Mouse (Mus musculus) heart, embryonic 11.5 days (tissue): ENCODE measurements at regions not wholly inside any gene's neighbourhood (a gene's known extent, or its start where the extent isn't known, plus 50 kb on each side); places are given as distances from the start of the nearest gene placed in this dataset.

Source experiments
- ATAC-seq: fragments of 200-750 bp; cut with Nextera tagmentation; replicated peaks from 2 replicates; pipeline ENCODE4 v1.8.0; 2017; ENCODE audit warnings: moderate library complexity; ENCODE audit not compliant: insufficient number of reproducible peaks, low FRiP score, low TSS enrichment
- H3K27ac ChIP-seq: fragments of 300-500 bp; sonication (generic); 2 replicates; pipeline ENCODE4 v1.5.1; 2014; ENCODE audit warnings: mild to moderate bottlenecking, low read depth, low read length
- H3K27me3 ChIP-seq: fragments of 300-500 bp; sonication (generic); 2 replicates; pipeline ENCODE4 v1.6.1; 2014; ENCODE audit warnings: mild to moderate bottlenecking, low read length, mixed read lengths; ENCODE audit not compliant: control insufficient read depth, insufficient read depth
- H3K36me3 ChIP-seq: fragments of 300-500 bp; sonication (generic); 2 replicates; pipeline ENCODE4 v1.6.1; 2014; ENCODE audit warnings: mild to moderate bottlenecking, low read length, moderate library complexity, mixed read lengths; ENCODE audit not compliant: control insufficient read depth, insufficient read depth
- H3K4me1 ChIP-seq: fragments of 300-500 bp; sonication (generic); 2 replicates; pipeline ENCODE4 v1.6.1; 2014; ENCODE audit warnings: low read length; ENCODE audit not compliant: control insufficient read depth, insufficient read depth
- H3K4me2 ChIP-seq: fragments of 300-500 bp; sonication (generic); 2 replicates; pipeline ENCODE4 v1.6.1; 2014; ENCODE audit warnings: mild to moderate bottlenecking, moderate library complexity
- H3K4me3 ChIP-seq: fragments of 300-500 bp; sonication (generic); 2 replicates; pipeline ENCODE4 v1.5.1; 2014; ENCODE audit warnings: low read depth, low read length
- H3K9ac ChIP-seq: fragments of 300-500 bp; sonication (generic); 2 replicates; pipeline ENCODE4 v1.6.1; 2014; ENCODE audit warnings: mild to moderate bottlenecking, low read depth, low read length, moderate library complexity
- H3K9me3 ChIP-seq: fragments of 300-500 bp; sonication (generic); replicated peaks from 2 replicates; pipeline ENCODE4 v1.6.1; 2016; ENCODE audit warnings: low read length; ENCODE audit not compliant: control insufficient read depth
- WGBS: fragments of 180-500 bp; shearing (Covaris S2); extraction: QIAGEN DNeasy Blood & Tissue Kit; methylation state at CpG from one replicate; pipeline ENCODE4 v1.1.7; 2014; ENCODE audit not compliant: insufficient replicate concordance; 5-methylcytosine and 5-hydroxymethylcytosine counted together

DNA sequence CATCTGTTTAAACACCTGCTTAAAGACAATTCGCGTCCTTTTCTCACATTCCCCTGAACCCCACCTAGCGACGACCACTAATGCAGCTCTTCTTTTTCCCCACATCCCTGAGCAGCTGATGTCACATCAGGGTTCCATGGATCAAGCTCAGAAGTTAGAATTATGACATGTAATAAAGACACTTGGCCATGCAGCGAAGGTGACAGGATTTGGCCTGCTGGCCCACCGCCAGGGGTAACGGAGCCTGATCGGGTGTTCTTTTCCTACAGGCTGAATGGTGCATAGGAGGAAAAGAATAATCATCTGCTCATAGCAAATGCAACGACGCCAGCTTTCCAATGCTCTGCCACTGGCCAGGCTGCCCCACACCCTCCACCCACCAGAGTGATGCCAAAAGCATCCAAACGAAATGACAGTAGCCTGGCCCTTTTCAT is 231.9 kb downstream of the Sox4 start:
- H3K4me1 ChIP-seq, result peaks cover 35% of the 10 kb centered on the region
- 73% methylated on average over 11 of the region's 11 CpGs for WGBS
- no peak overlapping the region for H3K4me2 ChIP-seq
- no peak for ATAC-seq
- no peak overlapping the region for H3K27ac ChIP-seq
- H3K4me3 ChIP-seq, result no peak overlapping the region
- no peak overlapping the region for H3K9ac ChIP-seq
- no peaks in the 10 kb centered on the region for H3K27me3 ChIP-seq
- no peaks in the 10 kb centered on the region for H3K36me3 ChIP-seq
- no peaks in the 10 kb centered on the region for H3K9me3 ChIP-seq

- no peaks in the 10 kb centered on the region for H3K27me3 ChIP-seq
- H3K4me2 ChIP-seq, result peak overlapping the region; percentile 52
- ATAC-seq, result no peak
- no peaks in the 10 kb centered on the region for H3K9me3 ChIP-seq
- H3K9ac ChIP-seq, result 0 out of 2 replicates have a peak overlapping the region, but pooled peaks have one; percentile 43
- no peaks in the 10 kb centered on the region for H3K36me3 ChIP-seq
- no peak overlapping the region for H3K27ac ChIP-seq
- WGBS, result 31% methylated on average over 11 of the region's 11 CpGs
- H3K4me1 ChIP-seq, result peaks cover 35% of the 10 kb centered on the region
- no peak overlapping the region for H3K4me3 ChIP-seq
Observed at GRCm38 (mm10) chr13:28720639-28721239, 232.8 kb downstream of the Sox4 start.

- H3K27ac ChIP-seq, result no peak overlapping the region
- H3K4me3 ChIP-seq, result no peak overlapping the region
- no peaks in the 10 kb centered on the region for H3K27me3 ChIP-seq
- no peak overlapping the region for H3K9ac ChIP-seq
- no peak overlapping the region for H3K4me2 ChIP-seq
- peaks cover 35% of the 10 kb centered on the region for H3K4me1 ChIP-seq
- no peaks in the 10 kb centered on the region for H3K9me3 ChIP-seq
- no peaks in the 10 kb centered on the region for H3K36me3 ChIP-seq
- no peak for ATAC-seq
- WGBS, result 61% methylated on average over 11 of the region's 11 CpGs
Observed at GRCm38 (mm10) chr13:28720169-28720568, 233.3 kb downstream of the Sox4 start.

GRCm38 (mm10) chr13:28718868-28719265 is 234.6 kb downstream of the Sox4 start:
- Histone ChIP-seq H3K4me3 (no peak overlapping the region), H3K36me3 (no peaks in the 10 kb centered on the region), H3K4me1 (peaks cover 35% of the 10 kb centered on the region), H3K4me2 (0 out of 2 replicates have a peak overlapping the region, but pooled peaks have one; percentile 27), H3K27me3 (no peaks in the 10 kb centered on the region), H3K27ac (peak overlapping the region; percentile 66; the same call in 1 of the 2 replicates), H3K9ac (no peak overlapping the region; the same call in 1 of the 2 replicates), H3K9me3 (no peaks in the 10 kb centered on the region)
- 47% methylated on average over 5 of the region's 5 CpGs for WGBS
- no peak for ATAC-seq

DNA sequence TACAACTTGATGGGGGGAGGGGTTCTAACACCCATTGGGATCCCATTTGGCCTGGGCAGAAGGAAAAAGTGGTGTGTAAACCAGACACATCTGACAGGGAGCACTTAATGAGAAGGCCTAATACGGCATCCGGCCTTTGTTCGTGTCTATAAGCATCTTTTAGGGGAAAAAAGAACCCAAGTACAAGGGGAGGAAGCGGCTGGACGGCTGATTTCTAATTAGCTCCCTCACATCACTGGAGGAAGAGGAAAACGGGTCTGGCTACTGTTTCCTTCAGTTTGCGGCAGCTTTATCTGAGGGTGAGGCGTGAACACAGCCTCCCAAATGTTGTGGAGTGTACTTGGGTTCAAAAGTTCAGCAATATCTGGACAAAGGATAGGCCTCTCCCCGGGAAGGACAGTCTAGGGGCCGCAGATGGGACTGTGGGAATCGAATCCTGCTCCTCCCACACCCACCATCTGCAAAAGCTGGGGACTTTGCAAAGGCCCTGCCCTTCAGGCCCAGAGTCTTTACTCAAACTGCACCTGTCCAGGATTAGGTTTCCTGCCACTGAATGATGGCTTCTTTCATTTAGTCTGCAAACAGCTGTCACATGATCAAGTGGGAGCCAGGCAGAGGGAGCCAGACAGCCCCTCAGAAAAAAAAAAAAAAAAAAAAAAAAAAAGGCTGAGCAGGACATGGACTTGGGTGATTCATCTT is 235.2 kb downstream of the Sox4 start:
- peak overlapping the region; percentile 28; the same call in 1 of the 2 replicates for H3K9ac ChIP-seq
- 11% methylated on average over 11 of the region's 11 CpGs for WGBS
- no peaks in the 10 kb centered on the region for H3K36me3 ChIP-seq
- peak; percentile 86 for ATAC-seq
- H3K9me3 ChIP-seq, result no peaks in the 10 kb centered on the region
- no peak overlapping the region for H3K4me3 ChIP-seq
- H3K4me1 ChIP-seq, result peaks cover 35% of the 10 kb centered on the region
- H3K4me2 ChIP-seq, result peak overlapping the region; percentile 27
- no peaks in the 10 kb centered on the region for H3K27me3 ChIP-seq
- peak overlapping the region; percentile 66 for H3K27ac ChIP-seq

DNA sequence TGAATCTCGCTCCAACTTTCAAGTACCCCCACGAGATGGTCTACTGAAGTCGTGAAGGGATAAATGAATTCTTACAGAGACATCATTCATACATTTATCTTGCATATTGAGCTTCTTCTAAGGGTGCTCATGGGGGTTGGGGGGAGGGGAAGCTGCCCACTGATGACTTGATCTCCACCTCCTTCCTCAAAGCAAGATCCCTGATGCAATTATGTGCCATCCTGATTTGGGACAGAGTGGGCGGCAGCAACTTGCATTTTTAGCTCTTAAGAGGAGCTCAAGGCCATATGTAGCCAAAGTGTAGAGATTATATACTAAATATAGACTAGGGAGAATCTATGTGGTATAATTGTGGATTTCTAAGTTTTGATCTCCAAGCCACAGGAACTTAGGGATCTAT is 236.1 kb downstream of the Sox4 start:
- 82% methylated on average over 4 of the region's 4 CpGs for WGBS
- Histone ChIP-seq H3K27ac (no peak overlapping the region; the same call in 1 of the 2 replicates), H3K9ac (no peak overlapping the region), H3K27me3 (no peaks in the 10 kb centered on the region), H3K9me3 (no peaks in the 10 kb centered on the region), H3K4me3 (no peak overlapping the region), H3K4me1 (peaks cover 35% of the 10 kb centered on the region), H3K4me2 (no peak overlapping the region), H3K36me3 (no peaks in the 10 kb centered on the region)
- no peak for ATAC-seq

- H3K4me1 ChIP-seq, result no peaks in the 10 kb centered on the region
- no peaks in the 10 kb centered on the region for H3K9me3 ChIP-seq
- no peak overlapping the region for H3K4me3 ChIP-seq
- no peak for ATAC-seq
- H3K36me3 ChIP-seq, result no peaks in the 10 kb centered on the region
- no peak overlapping the region for H3K27ac ChIP-seq
- WGBS, result 78% methylated on average over 7 of the region's 7 CpGs
- no peak overlapping the region for H3K9ac ChIP-seq
- H3K27me3 ChIP-seq, result no peaks in the 10 kb centered on the region
- H3K4me2 ChIP-seq, result no peak overlapping the region
Observed at GRCm38 (mm10) chr13:28709966-28710365, 243.5 kb downstream of the Sox4 start.

- Histone ChIP-seq H3K4me1 (peaks cover 2% of the 10 kb centered on the region; the same call in 1 of the 2 replicates), H3K9me3 (no peaks in the 10 kb centered on the region), H3K4me3 (no peak overlapping the region), H3K27me3 (no peaks in the 10 kb centered on the region), H3K27ac (no peak overlapping the region), H3K36me3 (no peaks in the 10 kb centered on the region), H3K4me2 (no peak overlapping the region), H3K9ac (no peak overlapping the region)
- 8% methylated on average over 1 of the region's 1 CpGs for WGBS
- ATAC-seq, result no peak
Observed at GRCm38 (mm10) chr13:28701309-28701708, 252.2 kb downstream of the Sox4 start.
